Mouse (Mus musculus) CH12F3 (cell line): ENCODE results near the gene Olfr1323.

Experiments
- in situ Hi-C: fragments of 300-500 bp; cut with MboI; formaldehyde crosslinking; loops from 2 replicates; pipeline ENCODE4 v1.14.3; 2020; ENCODE audit warnings: low sequenced_read_pairs

Olfr1323 gene

DNA sequence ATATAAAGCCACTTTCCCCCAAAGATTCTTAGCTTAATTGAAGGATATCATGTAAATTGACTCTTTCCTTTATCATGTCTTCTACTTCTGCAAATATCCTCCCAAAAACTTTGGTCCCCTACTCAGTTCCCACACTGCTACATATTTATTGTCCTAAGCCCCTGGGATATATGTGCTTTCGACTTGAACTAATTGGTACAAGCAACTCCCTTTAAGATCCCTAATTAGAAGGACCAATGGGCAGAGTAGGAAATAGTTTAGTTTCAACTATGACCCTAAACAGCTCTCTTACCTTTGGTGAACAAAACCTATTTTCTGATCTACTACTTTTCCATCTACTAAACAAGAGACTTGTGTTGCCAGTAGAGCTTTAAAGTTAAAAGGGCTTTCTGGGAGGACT, at the start of gene Olfr1323:
Olfr1323 (minus strand) TSS at position 101 of the 400 bp plus-strand sequence.
- in situ Hi-C loops, result no loop called here

DNA sequence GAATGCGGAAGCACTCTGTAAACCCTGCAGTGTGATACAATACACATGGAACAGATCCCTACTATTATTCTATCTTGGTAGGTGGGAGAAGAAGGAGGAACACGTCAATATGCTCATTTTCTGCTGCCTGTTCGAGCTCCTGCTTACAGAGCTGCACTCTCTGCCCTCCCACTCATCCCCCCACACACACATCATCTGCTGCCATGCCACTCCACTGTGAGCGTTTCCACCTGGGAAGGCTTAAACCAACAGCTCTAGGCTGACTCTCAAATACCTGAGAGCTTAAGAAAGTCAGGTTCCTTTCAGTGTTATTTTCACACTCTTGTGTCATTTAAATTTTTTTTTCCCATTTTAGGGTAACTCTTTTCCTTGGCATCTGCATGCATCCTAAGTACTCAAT, 6.9 kb downstream of the Olfr1323 start:
- in situ Hi-C loops, result no loop called here
